Mouse (Mus musculus) embryonic facial prominence, embryonic 15.5 days (tissue): ENCODE data around the gene Olfr372. TPM values are rescaled to one million over a fixed set of nuclear protein-coding genes. Genes with fewer than 3 reads are reported as not detected.
"Not testable (repeated sequence)": the region's sequence is repeated elsewhere in the genome, so short reads cannot be mapped to it uniquely, and the experiment has no call there.

Experiments used
- ATAC-seq: fragments of 200-750 bp; cut with Nextera tagmentation; 2 replicates; pipeline ENCODE4 v1.8.0; 2017; ENCODE audit warnings: low read depth, moderate TSS enrichment; ENCODE audit not compliant: insufficient number of reproducible peaks, low FRiP score, low TSS enrichment
- H3K27ac ChIP-seq: fragments of 300-500 bp; sonication (generic); replicated peaks from 2 replicates; pipeline ENCODE4 v1.5.1; 2015; ENCODE audit warnings: mild to moderate bottlenecking, inconsistent platforms
- H3K27me3 ChIP-seq: fragments of 300-500 bp; sonication (generic); 2 replicates; pipeline ENCODE4 v1.6.1; 2015; ENCODE audit warnings: inconsistent platforms
- H3K36me3 ChIP-seq: fragments of 300-500 bp; sonication (generic); 2 replicates; pipeline ENCODE4 v1.6.1; 2015; ENCODE audit warnings: mild to moderate bottlenecking, inconsistent platforms
- H3K4me1 ChIP-seq: fragments of 300-500 bp; sonication (generic); 2 replicates; pipeline ENCODE4 v1.6.1; 2015; ENCODE audit warnings: inconsistent platforms
- H3K4me2 ChIP-seq: fragments of 300-500 bp; sonication (generic); replicated peaks from 2 replicates; pipeline ENCODE4 v1.6.1; 2015; ENCODE audit warnings: mild to moderate bottlenecking, inconsistent platforms
- H3K4me3 ChIP-seq: fragments of 300-500 bp; sonication (generic); replicated peaks from 2 replicates; pipeline ENCODE4 v1.5.1; 2015; ENCODE audit warnings: mild to moderate bottlenecking, inconsistent platforms
- H3K9ac ChIP-seq: fragments of 300-500 bp; sonication (generic); 2 replicates; pipeline ENCODE4 v1.6.1; 2015; ENCODE audit warnings: inconsistent platforms
- H3K9me3 ChIP-seq: fragments of 300-500 bp; sonication (generic); replicated peaks from 2 replicates; pipeline ENCODE4 v1.6.1; 2016; ENCODE audit warnings: inconsistent platforms
- WGBS: fragments of 180-500 bp; shearing (Covaris S2); methylation state at CpG from one replicate; pipeline ENCODE4 v1.1.7; 2015; 5-methylcytosine and 5-hydroxymethylcytosine counted together
- polyA plus RNA-seq: library from polyadenylated mRNA; unstranded; fragments of >200 nt; fragmentation: Nextera tagmentation; extraction: Ambion mirVana; gene quantifications from 2 replicates; pipeline ENCODE4 v1.2.1, GENCODE M21; 2015

Gene Olfr372
- not detected in 2 replicates for polyA plus RNA-seq

DNA sequence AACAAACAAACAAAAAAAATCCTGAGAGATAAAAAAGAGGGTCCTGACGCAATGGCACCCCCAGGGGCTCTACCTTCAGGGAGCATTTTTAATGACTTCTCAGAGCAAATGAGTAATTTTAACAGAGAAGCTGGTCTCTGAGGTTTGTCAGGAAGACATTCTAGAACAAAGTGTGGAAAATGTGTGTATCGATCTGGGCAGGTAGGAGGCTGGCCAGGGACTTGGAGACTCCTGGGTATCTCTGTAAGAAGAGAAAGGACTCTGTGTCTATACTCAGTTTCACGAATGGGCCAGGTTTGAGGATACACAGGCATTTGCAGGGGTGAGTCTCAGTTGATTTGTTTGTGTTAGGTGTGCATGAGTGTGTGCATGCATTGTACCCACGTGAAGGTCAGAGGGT, at the start of gene Olfr372:
Olfr372 (plus strand) TSS at position 301 of the 400 bp plus-strand sequence.
- not testable (repeated sequence) for H3K36me3 ChIP-seq, H3K4me3 ChIP-seq, H3K4me1 ChIP-seq, H3K9ac ChIP-seq, ATAC-seq, H3K27ac ChIP-seq, H3K27me3 ChIP-seq, H3K4me2 ChIP-seq, H3K9me3 ChIP-seq
- 79% methylated on average over 4 of the region's 4 CpGs for WGBS

DNA sequence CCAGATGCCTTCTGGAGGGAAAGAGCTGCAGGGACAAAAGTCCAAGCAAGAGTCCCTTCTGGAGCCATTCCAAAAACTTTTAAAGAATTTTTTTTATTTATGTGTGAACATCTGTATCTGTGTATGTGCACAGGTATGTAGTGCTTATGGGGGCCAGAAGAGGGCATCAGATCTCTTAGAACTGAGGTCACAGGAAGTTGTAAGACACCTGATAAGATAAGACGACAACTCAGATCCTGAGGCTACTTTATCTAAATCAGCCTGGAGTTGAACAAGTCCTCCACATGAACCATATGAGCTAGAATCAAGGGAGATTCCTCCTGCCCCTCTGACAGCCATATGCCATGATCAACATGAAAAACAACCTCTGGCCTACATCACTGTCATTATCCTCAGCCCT, 41.6 kb upstream of the Olfr372 start:
- 89% methylated on average over 1 of the region's 1 CpGs for WGBS
- no peak for ATAC-seq

DNA sequence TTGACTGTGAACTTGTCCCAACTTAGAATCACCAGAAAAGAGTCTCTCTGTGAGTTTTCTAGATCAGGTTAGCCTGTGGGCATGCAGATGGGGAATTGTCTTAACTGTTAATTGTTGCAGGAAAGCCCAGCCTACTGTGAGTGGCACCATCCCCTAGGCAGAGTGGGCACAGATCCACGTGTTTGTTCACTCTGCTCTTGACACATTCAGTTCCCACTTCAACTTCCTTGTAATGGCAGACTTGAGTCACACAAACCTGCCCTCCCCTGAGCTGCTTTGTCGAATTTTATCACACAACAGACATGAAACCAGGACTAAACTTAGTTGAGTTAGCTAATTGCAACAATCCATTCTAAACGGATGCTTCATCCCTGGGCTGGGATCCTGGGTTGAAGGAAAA, 40.8 kb upstream of the Olfr372 start:
- Histone ChIP-seq H3K4me2 (no peak overlapping the region), H3K27ac (no peak overlapping the region), H3K27me3 (no peaks in the 10 kb centered on the region), H3K36me3 (no peaks in the 10 kb centered on the region), H3K9ac (no peak overlapping the region), H3K4me3 (no peak overlapping the region), H3K4me1 (no peaks in the 10 kb centered on the region), H3K9me3 (no peaks in the 10 kb centered on the region)
- 62% methylated on average over 3 of the region's 3 CpGs for WGBS
- ATAC-seq: no peak

More for the DNA sequence above, 41.6 kb upstream of the Olfr372 start:
- H3K4me1 ChIP-seq: no peaks in the 10 kb centered on the region
- H3K27me3 ChIP-seq: no peaks in the 10 kb centered on the region
- H3K4me3 ChIP-seq: no peak overlapping the region
- H3K36me3 ChIP-seq: no peaks in the 10 kb centered on the region
- H3K9me3 ChIP-seq: no peaks in the 10 kb centered on the region
- no peak overlapping the region for H3K27ac ChIP-seq
- no peak overlapping the region for H3K9ac ChIP-seq
- no peak overlapping the region for H3K4me2 ChIP-seq

DNA sequence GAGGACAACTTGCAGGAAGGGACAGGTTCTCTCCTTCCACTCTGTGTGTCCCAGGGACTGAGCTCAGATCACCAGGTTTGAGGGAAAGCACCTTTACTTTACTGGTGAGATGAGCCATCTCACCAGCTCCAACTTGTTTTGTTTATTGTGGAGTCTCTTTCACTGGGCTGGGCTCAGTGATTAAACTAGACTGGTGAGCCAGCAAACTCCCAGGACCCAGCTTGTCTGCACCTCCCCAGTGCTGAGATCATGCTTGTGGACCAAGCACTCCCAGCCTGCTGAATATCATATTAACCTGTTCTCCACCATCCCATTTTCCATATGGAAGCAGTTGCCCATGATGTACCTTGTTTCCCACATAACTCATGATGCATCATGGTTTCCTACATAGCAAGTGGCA, 38.1 kb upstream of the Olfr372 start:
- H3K9me3 ChIP-seq: no peaks in the 10 kb centered on the region
- no peaks in the 10 kb centered on the region for H3K27me3 ChIP-seq
- no peaks in the 10 kb centered on the region for H3K36me3 ChIP-seq
- H3K9ac ChIP-seq: no peak overlapping the region
- H3K27ac ChIP-seq: no peak overlapping the region
- H3K4me2 ChIP-seq: no peak overlapping the region
- no peak overlapping the region for H3K4me3 ChIP-seq
- H3K4me1 ChIP-seq: no peaks in the 10 kb centered on the region
- ATAC-seq: no peak

DNA sequence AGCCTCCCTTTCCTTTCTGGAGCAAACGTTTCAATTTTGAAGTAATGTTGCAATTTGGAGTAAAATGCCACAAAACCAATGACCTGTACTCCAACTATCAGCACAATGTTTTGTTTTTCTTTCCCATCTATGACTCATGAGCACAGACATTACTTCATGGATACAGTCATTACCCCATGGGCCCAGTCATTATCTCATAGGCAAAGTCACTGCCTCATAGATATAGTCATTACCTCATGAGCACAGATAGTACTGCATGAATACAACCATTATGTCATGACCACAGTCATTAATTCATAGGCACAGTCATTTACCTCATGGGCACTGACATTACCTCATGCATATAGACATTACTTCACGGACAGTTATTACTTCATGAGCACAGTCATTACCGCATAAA, 35.1 kb upstream of the Olfr372 start:
- ATAC-seq: no peak
- H3K4me2 ChIP-seq: no peak overlapping the region
- no peaks in the 10 kb centered on the region for H3K9me3 ChIP-seq
- H3K4me1 ChIP-seq: no peaks in the 10 kb centered on the region
- no peaks in the 10 kb centered on the region for H3K36me3 ChIP-seq
- 83% methylated on average over 3 of the region's 3 CpGs for WGBS
- no peaks in the 10 kb centered on the region for H3K27me3 ChIP-seq
- H3K4me3 ChIP-seq: no peak overlapping the region
- H3K27ac ChIP-seq: no peak overlapping the region
- no peak overlapping the region for H3K9ac ChIP-seq

DNA sequence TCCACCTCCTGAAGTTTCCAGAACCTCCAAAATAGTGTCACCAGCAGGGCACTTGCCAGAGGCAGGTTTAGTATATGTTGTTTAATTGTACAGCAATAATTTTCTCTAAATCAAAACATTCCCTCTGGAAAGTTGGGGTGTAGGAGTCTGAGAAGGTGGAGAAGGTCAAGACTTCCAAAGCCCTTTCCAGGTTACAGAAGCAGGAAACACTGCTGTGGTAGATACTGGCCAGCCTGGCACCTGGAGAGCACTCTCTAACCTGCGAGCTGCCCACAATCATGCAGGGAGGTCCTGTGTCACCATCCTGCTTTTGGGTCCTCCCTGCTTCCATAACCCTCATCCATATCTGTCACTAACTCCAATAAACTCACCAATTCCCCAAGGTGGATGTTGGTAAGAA, 34.3 kb upstream of the Olfr372 start:
- no peak overlapping the region for H3K4me2 ChIP-seq
- no peak overlapping the region for H3K4me3 ChIP-seq
- ATAC-seq: no peak

DNA sequence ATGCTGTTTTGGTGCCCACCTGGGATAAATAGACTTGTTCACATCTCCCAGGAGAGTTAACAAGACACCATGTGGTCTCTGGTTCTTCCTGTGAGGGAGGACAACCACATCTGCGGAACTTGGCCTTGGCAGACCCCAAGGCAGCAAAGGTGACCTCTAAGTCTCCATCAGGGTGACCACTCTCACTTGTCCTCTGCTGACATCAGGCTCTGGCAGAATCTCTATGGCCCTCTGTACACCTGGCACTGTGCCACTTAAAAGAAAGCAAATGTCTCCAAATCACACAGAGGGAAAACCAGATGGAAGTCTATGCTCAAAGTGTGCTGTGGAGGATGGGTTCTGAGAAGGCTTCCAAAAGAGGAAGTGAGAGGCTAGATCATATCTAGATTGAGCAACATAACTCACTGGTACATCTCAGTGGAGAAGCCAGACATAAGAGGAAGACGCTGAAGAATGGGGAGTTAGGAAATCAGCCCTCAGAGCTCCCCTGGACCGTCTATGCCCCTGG, 32.8 kb upstream of the Olfr372 start:
- Histone ChIP-seq H3K9ac (no peak overlapping the region), H3K9me3 (no peaks in the 10 kb centered on the region), H3K27ac (no peak overlapping the region), H3K4me2 (no peak overlapping the region), H3K4me3 (no peak overlapping the region), H3K4me1 (no peaks in the 10 kb centered on the region), H3K36me3 (no peaks in the 10 kb centered on the region), H3K27me3 (no peaks in the 10 kb centered on the region)
- no peak for ATAC-seq
- WGBS: 65% methylated on average over 3 of the region's 3 CpGs

More for the DNA sequence above, 34.3 kb upstream of the Olfr372 start:
- Histone ChIP-seq H3K27me3 (no peaks in the 10 kb centered on the region), H3K9me3 (no peaks in the 10 kb centered on the region), H3K36me3 (no peaks in the 10 kb centered on the region), H3K9ac (no peak overlapping the region), H3K27ac (no peak overlapping the region), H3K4me1 (no peaks in the 10 kb centered on the region)
- 72% methylated on average over 1 of the region's 1 CpGs for WGBS

DNA sequence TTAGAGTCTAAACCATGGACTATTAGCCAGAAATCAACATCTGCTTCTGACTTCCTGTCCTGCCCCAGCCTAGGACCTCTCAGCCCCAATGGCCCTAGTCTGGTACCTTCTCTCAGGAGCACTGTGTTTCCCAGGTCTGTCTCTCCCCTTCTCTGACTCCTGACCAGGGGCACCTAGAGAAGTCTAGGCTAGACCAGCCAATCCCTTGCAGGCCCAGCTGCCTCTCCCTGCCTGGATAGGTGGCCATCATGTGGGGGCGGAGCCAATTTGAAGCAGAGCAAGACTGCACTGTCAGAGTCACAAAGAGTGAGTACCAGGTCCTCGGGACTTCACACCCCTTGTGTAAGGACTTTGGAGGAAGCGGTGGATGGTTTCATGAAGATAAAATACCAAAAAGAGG, 31.5 kb upstream of the Olfr372 start, which contains the start of gene Cyp4f18:
Cyp4f18 (minus strand) TSS at position 154 of the 400 bp plus-strand sequence.
- no peak for ATAC-seq
- whole genome bisulfite sequencing: 73% methylated on average over 3 of the region's 3 CpGs

DNA sequence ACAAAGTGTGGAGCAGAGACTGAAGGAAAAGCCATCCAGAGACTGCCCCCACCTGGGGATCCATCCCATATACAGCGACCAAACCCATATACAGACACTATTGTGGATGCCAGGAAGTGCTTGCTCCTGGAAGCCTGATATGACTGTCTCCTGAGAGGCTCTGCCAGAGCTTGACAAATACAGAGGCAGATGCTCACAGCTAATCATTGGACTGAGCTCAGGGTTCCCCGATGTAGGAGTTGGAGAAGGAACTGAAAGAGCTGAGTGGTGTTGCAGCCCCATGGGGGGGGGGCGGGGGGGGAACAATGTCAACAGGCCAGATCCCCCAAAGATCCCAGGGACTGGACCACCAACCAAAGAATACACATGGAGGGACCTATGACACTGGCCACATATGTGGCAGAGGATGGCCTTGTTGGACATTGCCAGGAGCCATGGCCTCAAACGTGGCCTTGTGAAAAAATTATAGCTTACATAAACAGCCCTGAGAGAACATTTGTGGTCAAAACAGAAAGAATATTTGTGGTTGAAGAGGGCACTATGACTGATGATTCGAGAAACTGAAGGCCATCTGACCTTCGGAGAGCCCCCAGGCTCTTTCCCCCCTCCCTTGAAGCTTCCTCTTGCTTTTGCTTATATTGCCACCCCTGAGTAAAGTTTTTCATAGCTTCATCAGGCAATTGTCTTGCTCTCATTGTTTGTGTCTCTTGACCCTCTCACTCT, 27.4 kb upstream of the Olfr372 start:
- 66% methylated on average over 6 of the region's 6 CpGs for WGBS
- not testable (repeated sequence) for ATAC-seq, H3K4me3 ChIP-seq, H3K4me2 ChIP-seq, H3K27me3 ChIP-seq, H3K27ac ChIP-seq, H3K4me1 ChIP-seq, H3K9ac ChIP-seq, H3K36me3 ChIP-seq, H3K9me3 ChIP-seq

More for the DNA sequence above, 31.5 kb upstream of the Olfr372 start, which contains the start of gene Cyp4f18:
- H3K4me2 ChIP-seq: no peak within 1 kb of the TSS
- no peaks in the 10 kb centered on the region for H3K27me3 ChIP-seq
- H3K4me3 ChIP-seq: no peak within 1 kb of the TSS
- no peaks in the 10 kb centered on the region for H3K4me1 ChIP-seq
- H3K27ac ChIP-seq: no peak within 1 kb of the TSS
- H3K9ac ChIP-seq: no peak within 1 kb of the TSS
- H3K9me3 ChIP-seq: no peaks in the 10 kb centered on the region
- H3K36me3 ChIP-seq: no peaks in the 10 kb centered on the region

DNA sequence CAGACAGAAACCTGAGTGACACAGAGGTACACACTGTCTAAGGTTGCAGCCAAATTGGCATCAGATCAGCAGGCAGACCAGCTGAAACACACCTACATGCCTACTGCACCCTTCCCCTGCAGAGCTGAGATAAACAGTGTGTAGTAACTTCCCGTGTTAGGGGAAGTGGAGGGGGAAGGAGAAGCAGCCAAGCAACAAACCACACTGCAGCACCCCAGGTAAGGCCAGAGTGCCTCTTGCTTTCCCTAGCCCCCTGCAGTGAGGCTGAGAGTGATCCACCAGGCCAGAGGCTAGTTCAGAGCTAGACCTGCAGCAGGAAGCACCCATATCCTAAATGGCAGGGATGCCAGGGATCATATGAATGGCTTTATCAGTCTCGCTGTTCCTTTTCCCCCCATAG, 23.7 kb upstream of the Olfr372 start:
- WGBS: 59% methylated on average over 2 of the region's 2 CpGs
- not testable (repeated sequence) for H3K36me3 ChIP-seq, H3K27ac ChIP-seq, H3K27me3 ChIP-seq, H3K9ac ChIP-seq, H3K4me1 ChIP-seq, H3K4me3 ChIP-seq, H3K4me2 ChIP-seq, ATAC-seq, H3K9me3 ChIP-seq

DNA sequence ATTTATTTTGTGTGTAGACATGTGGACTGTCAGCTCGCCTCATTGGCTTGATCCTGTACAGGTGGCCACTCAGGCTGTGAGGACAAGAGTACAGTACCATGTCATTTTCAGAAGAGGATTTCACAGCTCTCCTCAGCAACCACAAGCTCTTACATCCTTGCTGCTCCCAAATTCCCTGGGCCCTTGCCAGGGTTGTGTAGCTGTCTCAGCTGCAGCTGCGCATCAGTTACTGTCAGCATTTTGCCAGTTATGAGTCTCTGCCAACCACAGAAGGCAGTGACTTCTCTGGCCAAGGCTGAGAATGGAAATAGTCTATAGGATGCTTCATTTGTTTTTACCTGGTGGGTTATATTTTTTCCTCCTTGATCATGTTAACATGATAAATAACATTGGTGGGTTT, 22.9 kb upstream of the Olfr372 start:
- no peaks in the 10 kb centered on the region for H3K27me3 ChIP-seq
- H3K9me3 ChIP-seq: no peaks in the 10 kb centered on the region
- no peak overlapping the region for H3K4me3 ChIP-seq
- no peak overlapping the region for H3K27ac ChIP-seq
- H3K9ac ChIP-seq: no peak overlapping the region
- no peaks in the 10 kb centered on the region for H3K4me1 ChIP-seq
- H3K4me2 ChIP-seq: no peak overlapping the region
- ATAC-seq: no peak
- WGBS: 54% methylated on average over 2 of the region's 2 CpGs
- no peaks in the 10 kb centered on the region for H3K36me3 ChIP-seq

DNA sequence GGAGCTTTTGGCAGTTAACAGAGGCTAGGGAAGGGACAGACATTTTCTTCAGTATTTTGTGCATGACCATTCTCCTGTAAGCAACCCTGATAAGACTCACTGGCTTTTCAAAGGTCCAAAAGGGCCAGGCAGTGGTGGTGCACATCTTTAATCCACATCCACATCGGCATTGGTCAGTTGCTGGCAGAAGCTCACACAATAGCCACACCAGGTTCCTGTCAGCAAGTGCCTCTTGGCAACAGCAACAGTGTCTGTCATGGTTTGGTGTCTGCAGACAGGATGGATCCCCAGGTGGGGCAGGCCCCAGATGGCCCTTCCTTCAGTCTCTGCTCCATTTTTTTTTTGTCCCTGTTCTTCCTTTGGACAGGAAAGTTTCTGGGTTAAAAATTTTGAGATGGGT, 22.0 kb upstream of the Olfr372 start:
- 82% methylated on average over 1 of the region's 1 CpGs for WGBS
- not testable (repeated sequence) for H3K27ac ChIP-seq, H3K36me3 ChIP-seq, H3K4me2 ChIP-seq, H3K9me3 ChIP-seq, H3K9ac ChIP-seq, H3K4me3 ChIP-seq, H3K4me1 ChIP-seq, H3K27me3 ChIP-seq, ATAC-seq
